Mouse (Mus musculus) liver, adult 2 months (tissue): ENCODE data around the gene Wnt2b. TPM values are rescaled to one million over a fixed set of nuclear protein-coding genes. Genes with fewer than 3 reads are reported as not detected.
A peak's percentile ranks its signal among the peaks of the same experiment; 100 is the strongest.

ENCODE experiments used
- DNase-seq: peaks from one replicate; pipeline ENCODE4 v3.0.0-alpha.2; 2011; ENCODE audit warnings: low read depth, low spot score; ENCODE audit errors: extremely low read depth
- H3K27ac ChIP-seq: fragments of 200-500 bp; replicated peaks from 2 replicates; pipeline ENCODE4 v1.5.1; 2012; ENCODE audit warnings: low read depth, mild to moderate bottlenecking, control low read depth, inconsistent platforms, low read length; ENCODE audit not compliant: insufficient read depth
- H3K27me3 ChIP-seq: fragments of 200-500 bp; 2 replicates; pipeline ENCODE4 v1.6.1; 2012; ENCODE audit warnings: mild to moderate bottlenecking, moderate library complexity, low read length, inconsistent platforms; ENCODE audit not compliant: control insufficient read depth, insufficient read depth
- H3K36me3 ChIP-seq: fragments of 200-500 bp; 2 replicates; pipeline ENCODE4 v1.6.1; 2012; ENCODE audit warnings: low read length, inconsistent platforms; ENCODE audit not compliant: control insufficient read depth, insufficient read depth
- H3K4me1 ChIP-seq: fragments of 200-500 bp; 2 replicates; pipeline ENCODE4 v1.6.1; 2011; ENCODE audit warnings: low read length; ENCODE audit not compliant: control insufficient read depth, insufficient read depth
- H3K4me3 ChIP-seq: fragments of 200-500 bp; 2 replicates; pipeline ENCODE4 v1.5.1; 2011; ENCODE audit warnings: low read depth, mild to moderate bottlenecking, control low read depth, low read length, moderate library complexity; ENCODE audit not compliant: insufficient read depth
- H3K79me2 ChIP-seq: fragments of 200-500 bp; 2 replicates; pipeline ENCODE4 v1.6.1; 2012; ENCODE audit warnings: inconsistent platforms, mild to moderate bottlenecking, low read length, moderate library complexity; ENCODE audit not compliant: control insufficient read depth, insufficient read depth
- H3K9ac ChIP-seq: fragments of 200-500 bp; 2 replicates; pipeline ENCODE4 v1.6.1; 2012; ENCODE audit warnings: low read depth, mild to moderate bottlenecking, control low read depth, inconsistent platforms, low read length
- CTCF ChIP-seq: fragments of 200-500 bp; IDR thresholded peaks from 2 replicates; pipeline ENCODE4 v1.5.1; 2011; ENCODE audit warnings: low read depth, low read length, control low read depth
- POLR2A ChIP-seq: fragments of 200-500 bp; IDR thresholded peaks from 2 replicates; pipeline ENCODE4 v1.6.1; 2011; ENCODE audit warnings: low read length, control low read depth; ENCODE audit not compliant: insufficient read depth; ENCODE audit errors: extremely low read depth
- WGBS: fragments of 180-500 bp; shearing (Covaris S2); methylation state at CpG from one replicate; pipeline ENCODE4 v1.1.7; 2018; 5-methylcytosine and 5-hydroxymethylcytosine counted together
- polyA plus RNA-seq: library from polyadenylated mRNA; depleted of rRNA; stranded (reverse); fragments of >200 nt; gene quantifications from 2 replicates; pipeline ENCODE4 v1.2.3, GENCODE M21; 2012
- total RNA-seq: library from RNA; depleted of rRNA; stranded (reverse); fragments of >200 nt; gene quantifications from 2 replicates; pipeline ENCODE4 v1.2.3, GENCODE M21; 2014

The Wnt2b gene
- total and polyA plus RNA-seq, 2 experiments: 0.09 to 0.11 TPM

- Histone ChIP-seq H3K79me2 (no peaks in the 10 kb centered on the region), H3K4me3 (peak overlapping the region; percentile 45; the same call in 1 of the 2 replicates), H3K36me3 (no peaks in the 10 kb centered on the region), H3K9ac (no peak overlapping the region), H3K27ac (no peak overlapping the region), H3K27me3 (peaks cover 16% of the 10 kb centered on the region), H3K4me1 (peaks cover 2% of the 10 kb centered on the region; the same call in 1 of the 2 replicates)
- 2% methylated on average over 31 of the region's 31 CpGs for WGBS
- no peak for DNase-seq
- no peak for TF ChIP-seq POLR2A
Measured at GRCm38 (mm10) chr3:104962141-104962611, 455 bp upstream of the Wnt2b start.

GRCm38 (mm10) chr3:104960026-104961000 is 1.4 kb downstream of the Wnt2b start:
- peaks cover 16% of the 10 kb centered on the region for H3K27me3 ChIP-seq
- no peak for TF ChIP-seq CTCF
- TF ChIP-seq POLR2A: no peak
- peaks cover 2% of the 10 kb centered on the region; the same call in 1 of the 2 replicates for H3K4me1 ChIP-seq
- H3K4me3 ChIP-seq: no peak overlapping the region
- whole genome bisulfite sequencing: 21% methylated on average over 19 of the region's 19 CpGs
- H3K27ac ChIP-seq: no peak overlapping the region
- H3K79me2 ChIP-seq: no peaks in the 10 kb centered on the region
- no peaks in the 10 kb centered on the region for H3K36me3 ChIP-seq
- H3K9ac ChIP-seq: no peak overlapping the region
- no peak for DNase-seq

- H3K79me2 ChIP-seq: no peaks in the 10 kb centered on the region
- no peak overlapping the region for H3K4me3 ChIP-seq
- H3K36me3 ChIP-seq: peaks cover 3% of the 10 kb centered on the region
- peaks cover under 1% of the 10 kb centered on the region; the same call in 1 of the 2 replicates for H3K4me1 ChIP-seq
- 84% methylated on average over 6 of the region's 6 CpGs for WGBS
- peaks cover 1% of the 10 kb centered on the region for H3K27me3 ChIP-seq
- DNase-seq: no peak
- TF ChIP-seq CTCF: no peak
- H3K9ac ChIP-seq: no peak overlapping the region
- H3K27ac ChIP-seq: no peak overlapping the region
Measured at GRCm38 (mm10) chr3:104956131-104956581, 5.6 kb downstream of the Wnt2b start.

GRCm38 (mm10) chr3:104954551-104954950 is 7.2 kb downstream of the Wnt2b start:
- Histone ChIP-seq H3K79me2 (no peaks in the 10 kb centered on the region), H3K4me1 (no peaks in the 10 kb centered on the region), H3K9ac (no peak overlapping the region), H3K36me3 (peaks cover 3% of the 10 kb centered on the region), H3K27ac (no peak overlapping the region), H3K27me3 (no peaks in the 10 kb centered on the region), H3K4me3 (no peak overlapping the region)
- TF ChIP-seq CTCF (no peak), POLR2A (no peak)
- no peak for DNase-seq
- WGBS: 96% methylated on average over 15 of the region's 15 CpGs

GRCm38 (mm10) chr3:104954137-104954536 is 7.6 kb downstream of the Wnt2b start:
- no peak for DNase-seq

More at GRCm38 (mm10) chr3:104954137-104954536, 7.6 kb downstream of the Wnt2b start:
- H3K4me3 ChIP-seq: no peak overlapping the region
- peaks cover 3% of the 10 kb centered on the region for H3K36me3 ChIP-seq
- H3K79me2 ChIP-seq: no peaks in the 10 kb centered on the region
- H3K27me3 ChIP-seq: no peaks in the 10 kb centered on the region
- TF ChIP-seq CTCF (no peak), POLR2A (no peak)
- H3K4me1 ChIP-seq: no peaks in the 10 kb centered on the region
- WGBS: 94% methylated on average over 3 of the region's 3 CpGs
- no peak overlapping the region for H3K9ac ChIP-seq
- no peak overlapping the region for H3K27ac ChIP-seq
